ENCODE assay signal across 14 mouse cellular contexts in genomic region chr4:142089966-142090365, GRCm38 (mm10). TPM values are rescaled to one million over a fixed set of nuclear protein-coding genes. Genes with fewer than 3 reads are reported as not detected.
"Had no signal": no experiment of that assay in that cellular context is flagged by ENCODE, and none has a peak within 500 bp of the region (broad histone marks: within the 10 kb centered on the region; RNA-seq: fewer than 3 reads in every experiment).

No protein-coding gene starts in this region.

- H3K9me3 ChIP-seq: liver, embryonic 13.5 days; midbrain, embryonic 12.5 days; midbrain, embryonic 15.5 days had no signal

- DNase-seq: kidney, postnatal 25 days; layer of hippocampus, postnatal 36 days; liver, embryonic 13.5 days; lung, adult 2 months; lung, postnatal 14 days; lung, postnatal 4 days; thymus, adult 18-20 months; thymus, postnatal 36 days had no signal

- H3K4me3 ChIP-seq: layer of hippocampus, adult 2 months; left cerebral cortex, adult 2 months; liver, embryonic 13.5 days; midbrain, embryonic 12.5 days; midbrain, embryonic 15.5 days; myocyte had no signal

- H3K9ac ChIP-seq: liver, embryonic 13.5 days; midbrain, embryonic 12.5 days; midbrain, embryonic 15.5 days had no signal

- ATAC-seq: midbrain, embryonic 15.5 days had no signal

- H3K36me3 ChIP-seq: liver, embryonic 13.5 days; midbrain, embryonic 12.5 days; midbrain, embryonic 15.5 days had no signal

- H3K27ac ChIP-seq: kidney, postnatal 0 days; layer of hippocampus, adult 2 months; left cerebral cortex, adult 2 months; liver, embryonic 13.5 days; midbrain, embryonic 12.5 days; midbrain, embryonic 15.5 days had no signal

- H3K4me2 ChIP-seq: liver, embryonic 13.5 days; midbrain, embryonic 12.5 days; midbrain, embryonic 15.5 days had no signal

RNA-seq across cellular contexts. Expression of gene Tmem51, which starts 5.9 kb away (rescaled TPM):
- polyA plus RNA-seq: myocyte had no signal
